31 mouse cellular contexts compared by ENCODE assay signal in the genomic region with DNA sequence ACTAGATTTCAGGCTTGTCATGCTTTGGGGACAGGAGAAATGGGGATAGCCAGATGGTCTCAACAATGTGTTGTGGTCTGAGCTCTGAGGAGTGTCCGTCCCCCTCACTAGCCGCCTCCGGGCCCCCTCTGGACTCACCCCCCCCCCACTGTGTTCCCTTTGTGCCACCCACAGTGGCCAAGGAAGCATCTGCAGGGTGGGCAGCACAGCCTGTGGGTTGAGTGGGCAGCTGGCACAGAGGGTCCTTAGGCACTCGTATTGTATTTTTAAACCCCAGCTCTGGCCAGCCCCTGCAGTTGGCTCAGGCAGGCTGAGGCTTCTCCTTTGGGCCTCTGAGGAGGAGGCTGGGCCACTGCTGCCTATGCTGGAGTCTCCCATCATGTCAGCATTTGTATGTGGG.
DNase-seq lines count a peak whose midpoint lies in the region; ATAC-seq and TF ChIP-seq lines count a peak whose summit lies in the region.
"Had no signal": no experiment of that assay in that cellular context is flagged by ENCODE, and none has a peak within 500 bp of the region (broad histone marks: within the 10 kb centered on the region; RNA-seq: fewer than 3 reads in every experiment).

No protein-coding gene starts in this region.

- no peak overlapping the region for H3K4me3 ChIP-seq in forebrain, embryonic 13.5 days
- no peak overlapping the region for H3K4me3 ChIP-seq in forebrain, postnatal 0 days (ENCODE audit: low read depth, low read length)
- H3K4me3 ChIP-seq in left cerebral cortex, adult 2 months: no peak overlapping the region
- H3K4me3 ChIP-seq in cortical plate, adult 2 months (ENCODE audit: insufficient read depth, low read length): no peak overlapping the region
- no peak overlapping the region for H3K4me3 ChIP-seq in thymus, adult 2 months (ENCODE audit: control insufficient read depth, insufficient read depth, low read length)
- H3K4me3 ChIP-seq: embryonic facial prominence, embryonic 10.5 days; embryonic facial prominence, embryonic 15.5 days; heart, embryonic 13.5 days; hindbrain, embryonic 15.5 days; kidney, embryonic 15.5 days; limb, embryonic 13.5 days; megakaryocyte, embryonic 14.5 days had no signal

- no peak overlapping the region for H3K27ac ChIP-seq in forebrain, embryonic 13.5 days
- no peak overlapping the region for H3K27ac ChIP-seq in forebrain, postnatal 0 days (ENCODE audit: low read depth, low read length)
- H3K27ac ChIP-seq in left cerebral cortex, adult 2 months: peak overlapping the region; percentile 92
- 0 out of 2 replicates have a peak overlapping the region, but pooled peaks have one; percentile 63 for H3K27ac ChIP-seq in cortical plate, adult 2 months (ENCODE audit: insufficient read depth, low read length)
- no peak overlapping the region for H3K27ac ChIP-seq in thymus, adult 2 months (ENCODE audit: control insufficient read depth, insufficient read depth, low read length)
- H3K27ac ChIP-seq: embryonic facial prominence, embryonic 10.5 days; embryonic facial prominence, embryonic 15.5 days; heart, embryonic 13.5 days; hindbrain, embryonic 15.5 days; kidney, embryonic 15.5 days; limb, embryonic 13.5 days had no signal

- ATAC-seq in forebrain, embryonic 13.5 days: no peak
- no peak; the same call in 1 of the 2 replicates for ATAC-seq in forebrain, postnatal 0 days
- ATAC-seq: forebrain, embryonic 14.5 days; lung, postnatal 0 days; midbrain, embryonic 16.5 days had no signal

- no peaks in the 10 kb centered on the region for H3K36me3 ChIP-seq in forebrain, embryonic 13.5 days (ENCODE audit: poor library complexity, severe bottlenecking)
- no peaks in the 10 kb centered on the region for H3K36me3 ChIP-seq in forebrain, postnatal 0 days (ENCODE audit: insufficient read depth)
- no peaks in the 10 kb centered on the region for H3K36me3 ChIP-seq in thymus, adult 2 months (ENCODE audit: control insufficient read depth, insufficient read depth, low read length)
- H3K36me3 ChIP-seq: embryonic facial prominence, embryonic 10.5 days; embryonic facial prominence, embryonic 15.5 days; G1E; heart, embryonic 13.5 days; hindbrain, embryonic 15.5 days; kidney, embryonic 15.5 days; limb, embryonic 13.5 days had no signal

- no peak for DNase-seq in forebrain, postnatal 0 days
- peak in 1 of 2 experiments; percentile 76 for DNase-seq in left cerebral cortex, adult 2 months (ENCODE audit: extremely low spot score in 1 of 2, low spot score in 2 of 2)
- no peak for DNase-seq in left cerebral cortex, postnatal 4 days
- DNase-seq in retina, postnatal 1 day: peak; percentile 38
- no peak for DNase-seq in retina, embryonic 14.5 days (ENCODE audit: low spot score)
- DNase-seq in thymus, adult 2 months: no peak
- DNase-seq: adrenal gland, adult 8-10 months; cerebellum, adult 2 months; cerebellum, postnatal 14 days; gastrocnemius, postnatal 10 days; heart, postnatal 10 days; kidney, adult 18-20 months; kidney, postnatal 25 days; lung, postnatal 4 days; spleen, adult 18-20 months; thymus, adult 18-20 months; thymus, postnatal 36 days had no signal

- peaks cover 12% of the 10 kb centered on the region for H3K4me1 ChIP-seq in forebrain, embryonic 13.5 days
- no peaks in the 10 kb centered on the region; the same call in 1 of the 2 replicates for H3K4me1 ChIP-seq in forebrain, postnatal 0 days (ENCODE audit: insufficient read depth)
- peaks cover 2% of the 10 kb centered on the region; the same call in 1 of the 2 replicates for H3K4me1 ChIP-seq in cortical plate, adult 2 months (ENCODE audit: control insufficient read depth, insufficient read depth, low read length)
- H3K4me1 ChIP-seq in thymus, adult 2 months (replicated peaks; ENCODE audit: control insufficient read depth, insufficient read depth, low read length): no peaks in the 10 kb centered on the region
- H3K4me1 ChIP-seq: embryonic facial prominence, embryonic 15.5 days; limb, embryonic 13.5 days; megakaryocyte, embryonic 14.5 days had no signal

- no peaks in the 10 kb centered on the region for H3K27me3 ChIP-seq in forebrain, embryonic 13.5 days
- H3K27me3 ChIP-seq in forebrain, postnatal 0 days (ENCODE audit: insufficient read depth, low read length): no peaks in the 10 kb centered on the region
- H3K27me3 ChIP-seq in thymus, adult 2 months (ENCODE audit: control insufficient read depth, insufficient read depth, low read length): no peaks in the 10 kb centered on the region
- H3K27me3 ChIP-seq: hindbrain, embryonic 15.5 days had no signal

- TF ChIP-seq CTCF in forebrain, postnatal 0 days (IDR thresholded peaks at IDR 0.05; ENCODE audit: low read depth): no peak
- no peak for TF ChIP-seq CTCF in left cerebral cortex, adult 2 months (IDR thresholded peaks at IDR 0.05)
- no peak for TF ChIP-seq CTCF in cortical plate, adult 2 months (IDR thresholded peaks at IDR 0.05; ENCODE audit: extremely low read depth, insufficient read depth, low read length)
- TF ChIP-seq CTCF in thymus, adult 2 months (IDR thresholded peaks at IDR 0.05; ENCODE audit: borderline replicate concordance, control insufficient read depth, extremely low read depth, insufficient read depth, low read length, poor library complexity): no peak

- intact Hi-C loops in left cerebral cortex, adult 2 months (cut with DNase I): loop anchor here (2.0 kb wide), 1 partner anchor 23 kb away; no protein-coding TSS in a partner anchor
- intact Hi-C loops in left cerebral cortex, postnatal 4 days (cut with DNase I): no loop called here

- H3K9ac ChIP-seq in forebrain, embryonic 13.5 days: peak overlapping the region; percentile 34
- H3K9ac ChIP-seq in forebrain, postnatal 0 days: no peak overlapping the region
- H3K9ac ChIP-seq: embryonic facial prominence, embryonic 15.5 days; heart, embryonic 13.5 days; hindbrain, embryonic 15.5 days; kidney, embryonic 15.5 days; limb, embryonic 13.5 days had no signal

- H3K4me2 ChIP-seq in forebrain, embryonic 13.5 days: no peak overlapping the region
- H3K4me2 ChIP-seq in forebrain, postnatal 0 days (ENCODE audit: low read depth): no peak overlapping the region
- H3K4me2 ChIP-seq: embryonic facial prominence, embryonic 15.5 days; heart, embryonic 13.5 days; hindbrain, embryonic 15.5 days; kidney, embryonic 15.5 days; limb, embryonic 13.5 days; liver, embryonic 11.5 days had no signal

- no peak for TF ChIP-seq POLR2A in cortical plate, adult 2 months (IDR thresholded peaks at IDR 0.05; ENCODE audit: extremely low read depth, insufficient read depth, low read length)
- TF ChIP-seq POLR2A in thymus, adult 2 months (IDR thresholded peaks at IDR 0.05; ENCODE audit: control insufficient read depth, extremely low read depth, insufficient read depth, low read length, poor library complexity): no peak

- 62% methylated on average over 4 of the region's 4 CpGs for WGBS in forebrain, embryonic 13.5 days
- 42% methylated on average over 4 of the region's 4 CpGs for WGBS in forebrain, postnatal 0 days
- WGBS in thymus, adult 2 months: 88% methylated on average over 4 of the region's 4 CpGs

- H3K9me3 ChIP-seq in forebrain, embryonic 13.5 days (replicated peaks): no peaks in the 10 kb centered on the region
- H3K9me3 ChIP-seq in forebrain, postnatal 0 days (ENCODE audit: low read length): no peaks in the 10 kb centered on the region
- H3K9me3 ChIP-seq: embryonic facial prominence, embryonic 10.5 days; embryonic facial prominence, embryonic 15.5 days; heart, embryonic 13.5 days; hindbrain, embryonic 15.5 days; kidney, embryonic 15.5 days; limb, embryonic 13.5 days; megakaryocyte, embryonic 14.5 days had no signal

Comparison
In these comparisons a context has a peak if more than half of its experiments do, and no peak if none do; other contexts are left out.
1. H3K27ac ChIP-seq: peak in left cerebral cortex, adult 2 months (single experiment) and cortical plate, adult 2 months (single experiment); none in forebrain, embryonic 13.5 days (single experiment), forebrain, postnatal 0 days (single experiment) and thymus, adult 2 months (single experiment).